Mouse (Mus musculus): ENCODE results near the gene Rpusd1. TPM values are rescaled to one million over a fixed set of nuclear protein-coding genes. Genes with fewer than 3 reads are reported as not detected.
A peak's percentile ranks its signal among the peaks of the same experiment; 100 is the strongest.

Rpusd1 gene
- total and polyA plus RNA-seq, 3 experiments, result 5.6 to 13.8 (median 5.8) TPM

DNA sequence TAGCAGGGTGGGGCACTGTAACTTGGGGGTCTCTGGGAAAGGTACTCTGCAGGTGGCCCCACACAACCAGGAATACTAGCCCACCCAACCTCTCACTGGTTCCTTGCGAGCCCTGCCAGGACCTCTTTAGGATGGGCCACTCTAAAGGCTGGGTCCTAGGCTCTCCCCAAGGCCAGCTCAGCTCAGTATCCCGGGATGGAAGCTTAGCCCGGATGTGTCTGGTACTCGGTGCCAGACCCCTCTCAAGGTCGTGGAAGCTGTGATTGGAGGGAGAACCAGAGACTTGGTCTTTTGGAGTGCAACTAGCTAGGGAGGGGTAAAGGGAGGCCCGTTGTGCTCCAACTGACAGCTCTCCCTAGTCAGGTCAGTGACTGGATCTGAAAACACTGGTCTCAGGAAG, 9.8 kb upstream of the Rpusd1 start:
- no peak overlapping the region for H3K27ac ChIP-seq (ENCODE audit: insufficient read depth, low read depth)
- in situ Hi-C loops (cut with MboI; ENCODE audit: low pct_ligation_motif_present, low pct_unique_long_range_greater_than_20kb, low sequenced_read_pairs) (no loop called here), dilution Hi-C loops (cut with MboI; ENCODE audit: extremely low pct_ligation_motif_present, extremely low pct_unique_long_range_greater_than_20kb, low sequenced_read_pairs) (no loop called here)
- H3K9me3 ChIP-seq (replicated peaks; ENCODE audit: low read length), result peaks cover 4% of the 10 kb centered on the region
- H3K27me3 ChIP-seq (replicated peaks), result peaks cover 17% of the 10 kb centered on the region
- peaks cover 23 to 34% of the 10 kb centered on the region in 2 experiments for H3K4me1 ChIP-seq (ENCODE audit: control insufficient read depth in 1 of 2, insufficient read depth in 2 of 2)
- peaks cover 35 to 52% of the 10 kb centered on the region in 2 experiments for H3K36me3 ChIP-seq (replicated peaks in 1 of 2; ENCODE audit: control insufficient read depth in 1 of 2, insufficient read depth in 1 of 2, low read length in 1 of 2)
- no peak overlapping the region; the same call in 1 of the 2 replicates for H3K9ac ChIP-seq (ENCODE audit: insufficient read depth, low read depth)
- DNase-seq (ENCODE audit: extremely low read depth), result no peak
- H3K4me2 ChIP-seq (ENCODE audit: insufficient read depth, low read depth, poor library complexity, severe bottlenecking), result peak overlapping the region; percentile 52; the same call in 1 of the 2 replicates
- no peaks in the 10 kb centered on the region for H3K79me2 ChIP-seq (replicated peaks; ENCODE audit: control insufficient read depth, extremely low read depth, insufficient read depth, poor library complexity, severe bottlenecking)
- peak overlapping the region in 1 of 3 experiments; percentile 33 for H3K4me3 ChIP-seq (replicated peaks in 1 of 3; ENCODE audit: low read depth in 2 of 3, low read length in 2 of 3, poor library complexity in 1 of 3)
- TF ChIP-seq CHD2 (IDR thresholded peaks at IDR 0.05; ENCODE audit: low read length) (no peak), MAFK (IDR thresholded peaks at IDR 0.05; ENCODE audit: insufficient replicate concordance, low read length) (no peak), MYC (IDR thresholded peaks at IDR 0.05; ENCODE audit: low read depth, low read length) (no peak)

DNA sequence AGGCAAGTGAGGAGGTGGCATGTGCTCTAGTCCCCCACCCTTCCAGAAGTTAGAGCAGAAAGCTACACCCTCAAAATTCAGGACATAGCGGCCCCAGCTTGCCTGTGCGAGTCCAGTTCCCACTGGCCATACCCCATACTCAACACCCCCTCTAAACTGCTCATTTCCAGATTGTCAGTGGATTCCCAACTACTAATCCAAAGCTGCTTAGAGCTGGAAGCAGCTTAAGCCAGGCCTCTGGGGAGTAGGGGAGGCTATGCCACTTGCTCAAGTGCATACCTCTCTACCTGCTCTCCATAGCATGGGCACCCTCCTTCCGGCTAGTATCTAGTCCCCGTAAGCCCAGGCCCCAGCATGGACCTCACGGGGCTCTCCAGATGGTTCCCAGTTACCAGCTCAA, 6.0 kb upstream of the Rpusd1 start:
- no peak overlapping the region for H3K4me3 ChIP-seq (replicated peaks in 1 of 3; ENCODE audit: low read depth in 2 of 3, low read length in 2 of 3, poor library complexity in 1 of 3)
- no peak for TF ChIP-seq IRF4 (IDR thresholded peaks at IDR 0.05; ENCODE audit: low read depth, low read length)
- in situ Hi-C loops (cut with MboI; ENCODE audit: low pct_ligation_motif_present, low pct_unique_long_range_greater_than_20kb, low sequenced_read_pairs) (no loop called here), dilution Hi-C loops (cut with MboI; ENCODE audit: extremely low pct_ligation_motif_present, extremely low pct_unique_long_range_greater_than_20kb, low sequenced_read_pairs) (no loop called here)
- peaks cover 16 to 35% of the 10 kb centered on the region in 2 experiments for H3K4me1 ChIP-seq (ENCODE audit: control insufficient read depth in 1 of 2, insufficient read depth in 2 of 2)
- H3K27ac ChIP-seq (ENCODE audit: insufficient read depth, low read depth), result no peak overlapping the region
- H3K36me3 ChIP-seq (replicated peaks in 1 of 2; ENCODE audit: control insufficient read depth in 1 of 2, insufficient read depth in 1 of 2, low read length in 1 of 2), result peaks cover 52 to 85% of the 10 kb centered on the region in 2 experiments
- no peak for DNase-seq (ENCODE audit: extremely low read depth)
- H3K9me3 ChIP-seq (replicated peaks; ENCODE audit: low read length), result no peaks in the 10 kb centered on the region
- no peak overlapping the region for H3K4me2 ChIP-seq (ENCODE audit: insufficient read depth, low read depth, poor library complexity, severe bottlenecking)
- no peaks in the 10 kb centered on the region for H3K27me3 ChIP-seq (replicated peaks)
- no peak overlapping the region for H3K9ac ChIP-seq (ENCODE audit: insufficient read depth, low read depth)
- no peaks in the 10 kb centered on the region for H3K79me2 ChIP-seq (replicated peaks; ENCODE audit: control insufficient read depth, extremely low read depth, insufficient read depth, poor library complexity, severe bottlenecking)

DNA sequence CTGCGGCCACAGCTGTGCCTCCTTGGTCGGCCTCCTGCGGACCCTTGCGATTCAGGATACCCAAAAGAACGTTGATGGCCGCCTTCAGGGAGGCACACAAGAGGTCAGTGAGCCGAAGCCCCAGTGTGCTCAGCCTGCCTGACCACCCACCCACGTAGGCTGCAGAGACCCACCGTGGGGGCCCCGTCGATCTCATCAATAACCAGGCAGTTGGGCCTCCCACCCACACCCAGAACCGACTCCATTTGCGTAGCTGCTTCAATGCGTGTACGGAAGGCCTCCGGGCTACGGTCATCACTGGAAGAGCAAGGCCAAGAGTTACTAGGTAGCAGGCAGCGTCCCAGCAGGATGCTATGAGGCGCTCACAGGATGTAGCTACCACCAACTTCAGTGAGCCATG, 4.0 kb upstream of the Rpusd1 start:
- no peak overlapping the region for H3K4me3 ChIP-seq (replicated peaks in 1 of 3; ENCODE audit: low read depth in 2 of 3, low read length in 2 of 3, poor library complexity in 1 of 3)
- H3K27me3 ChIP-seq (replicated peaks), result no peaks in the 10 kb centered on the region
- H3K79me2 ChIP-seq (replicated peaks; ENCODE audit: control insufficient read depth, extremely low read depth, insufficient read depth, poor library complexity, severe bottlenecking), result no peaks in the 10 kb centered on the region; the same call in 1 of the 2 replicates
- H3K4me2 ChIP-seq (ENCODE audit: insufficient read depth, low read depth, poor library complexity, severe bottlenecking), result no peak overlapping the region
- peaks cover 52 to 76% of the 10 kb centered on the region in 2 experiments for H3K36me3 ChIP-seq (replicated peaks in 1 of 2; ENCODE audit: control insufficient read depth in 1 of 2, insufficient read depth in 1 of 2, low read length in 1 of 2)
- no peak for DNase-seq (ENCODE audit: extremely low read depth)
- no peak for TF ChIP-seq IRF4 (IDR thresholded peaks at IDR 0.05; ENCODE audit: low read depth, low read length)
- TF ChIP-seq PAX5 (IDR thresholded peaks at IDR 0.05; ENCODE audit: low read length), result no peak
- no peak for TF ChIP-seq ZMIZ1 (IDR thresholded peaks at IDR 0.05; ENCODE audit: low read depth, low read length)
- no peak for TF ChIP-seq POLR2AphosphoS2 (IDR thresholded peaks at IDR 0.05; ENCODE audit: low read depth, low read length)
- no peak for TF ChIP-seq ETS1 (conservative IDR thresholded peaks at IDR 0.05; ENCODE audit: low read depth, low read length)
- no peak for TF ChIP-seq ZKSCAN1 (IDR thresholded peaks at IDR 0.05; ENCODE audit: borderline replicate concordance, low read depth, low read length)
- TF ChIP-seq CHD2 (IDR thresholded peaks at IDR 0.05; ENCODE audit: low read length), result no peak
- no peak for TF ChIP-seq CHD1 (IDR thresholded peaks at IDR 0.05; ENCODE audit: low read depth, low read length)
- no peak for TF ChIP-seq BHLHE40 (IDR thresholded peaks at IDR 0.05; ENCODE audit: low read depth, low read length)
- dilution Hi-C loops (cut with MboI; ENCODE audit: extremely low pct_ligation_motif_present, extremely low pct_unique_long_range_greater_than_20kb, low sequenced_read_pairs), result no loop called here
- H3K4me1 ChIP-seq (ENCODE audit: control insufficient read depth in 1 of 2, insufficient read depth in 2 of 2), result peaks cover 5 to 27% of the 10 kb centered on the region in 2 experiments
- no peak overlapping the region for H3K27ac ChIP-seq (ENCODE audit: insufficient read depth, low read depth)
- no peak overlapping the region for H3K9ac ChIP-seq (ENCODE audit: insufficient read depth, low read depth)
- in situ Hi-C loops (cut with MboI; ENCODE audit: low pct_ligation_motif_present, low pct_unique_long_range_greater_than_20kb, low sequenced_read_pairs), result no loop called here
- no peaks in the 10 kb centered on the region for H3K9me3 ChIP-seq (replicated peaks; ENCODE audit: low read length)

All from CH12.LX (cell line).